In genomic region chr8:57530666-57531349, GRCm38 (mm10) we compare ENCODE assay signal across 9 mouse cellular contexts. TPM values are rescaled to one million over a fixed set of nuclear protein-coding genes. Genes with fewer than 3 reads are reported as not detected.
A peak's percentile ranks its signal among the peaks of the same experiment; 100 is the strongest.
DNase-seq lines count a peak whose midpoint lies in the region; ATAC-seq and TF ChIP-seq lines count a peak whose summit lies in the region.
"Had no signal": no experiment of that assay in that cellular context is flagged by ENCODE, and none has a peak within 500 bp of the region (broad histone marks: within the 10 kb centered on the region; RNA-seq: fewer than 3 reads in every experiment).

No protein-coding gene starts in this region.

- no peaks in the 10 kb centered on the region for H3K36me3 ChIP-seq in forebrain, embryonic 11.5 days (ENCODE audit: control insufficient read depth, insufficient read depth, low read length)
- H3K36me3 ChIP-seq in heart, embryonic 15.5 days, result no peaks in the 10 kb centered on the region
- peaks cover 1% of the 10 kb centered on the region for H3K36me3 ChIP-seq in neural tube, embryonic 14.5 days (ENCODE audit: control insufficient read depth, insufficient read depth, low read length)
- no peaks in the 10 kb centered on the region for H3K36me3 ChIP-seq in testis, adult 2 months (ENCODE audit: control insufficient read depth, insufficient read depth, low read length)

- no peaks in the 10 kb centered on the region for H3K9me3 ChIP-seq in forebrain, embryonic 11.5 days (ENCODE audit: control insufficient read depth, low read length)
- no peaks in the 10 kb centered on the region for H3K9me3 ChIP-seq in heart, embryonic 15.5 days (replicated peaks)
- H3K9me3 ChIP-seq in neural tube, embryonic 14.5 days (ENCODE audit: control insufficient read depth, low read length), result no peaks in the 10 kb centered on the region

- WGBS in forebrain, embryonic 11.5 days, result 32% methylated on average over 15 of the region's 15 CpGs
- 20% methylated on average over 15 of the region's 15 CpGs for WGBS in heart, embryonic 15.5 days
- 44% methylated on average over 15 of the region's 15 CpGs for WGBS in neural tube, embryonic 14.5 days

- H3K4me1 ChIP-seq in forebrain, embryonic 11.5 days (replicated peaks; ENCODE audit: control insufficient read depth, insufficient read depth, low read length), result no peaks in the 10 kb centered on the region
- peaks cover 8% of the 10 kb centered on the region for H3K4me1 ChIP-seq in heart, embryonic 15.5 days (replicated peaks)
- no peaks in the 10 kb centered on the region for H3K4me1 ChIP-seq in neural tube, embryonic 14.5 days (ENCODE audit: control insufficient read depth, insufficient read depth, low read length)
- no peaks in the 10 kb centered on the region for H3K4me1 ChIP-seq in testis, adult 2 months (ENCODE audit: control insufficient read depth, insufficient read depth, low read length)

- H3K27ac ChIP-seq in forebrain, embryonic 11.5 days (ENCODE audit: low read depth, low read length), result no peak overlapping the region
- H3K27ac ChIP-seq in heart, embryonic 15.5 days, result peak overlapping the region; percentile 56
- H3K27ac ChIP-seq in neural tube, embryonic 14.5 days (ENCODE audit: low read depth, low read length), result no peak overlapping the region
- H3K27ac ChIP-seq in testis, adult 2 months (ENCODE audit: control insufficient read depth, insufficient read depth, low read depth, low read length), result no peak overlapping the region; the same call in 1 of the 2 replicates

- no peak overlapping the region for H3K9ac ChIP-seq in forebrain, embryonic 11.5 days (ENCODE audit: low read length)
- no peak overlapping the region; the same call in 1 of the 2 replicates for H3K9ac ChIP-seq in heart, embryonic 15.5 days
- no peak overlapping the region for H3K9ac ChIP-seq in neural tube, embryonic 14.5 days (replicated peaks; ENCODE audit: low read depth, low read length)

- H3K4me3 ChIP-seq in forebrain, embryonic 11.5 days (ENCODE audit: low read depth, low read length), result no peak overlapping the region
- H3K4me3 ChIP-seq in heart, embryonic 15.5 days, result peak overlapping the region; percentile 29
- no peak overlapping the region for H3K4me3 ChIP-seq in neural tube, embryonic 14.5 days (ENCODE audit: low read depth, low read length)
- no peak overlapping the region for H3K4me3 ChIP-seq in testis, adult 2 months (ENCODE audit: control insufficient read depth, low read depth, low read length)
- H3K4me3 ChIP-seq: megakaryocyte, embryonic 14.5 days had no signal

- no peaks in the 10 kb centered on the region for H3K27me3 ChIP-seq in forebrain, embryonic 11.5 days (ENCODE audit: control insufficient read depth, insufficient read depth, low read length)
- no peaks in the 10 kb centered on the region for H3K27me3 ChIP-seq in heart, embryonic 15.5 days
- H3K27me3 ChIP-seq in neural tube, embryonic 14.5 days (ENCODE audit: control insufficient read depth, insufficient read depth, low read length), result no peaks in the 10 kb centered on the region
- H3K27me3 ChIP-seq in testis, adult 2 months (ENCODE audit: control insufficient read depth, insufficient read depth, low read length), result no peaks in the 10 kb centered on the region
- H3K27me3 ChIP-seq: megakaryocyte, embryonic 14.5 days had no signal

- no peak overlapping the region for H3K4me2 ChIP-seq in forebrain, embryonic 11.5 days (ENCODE audit: low read depth, low read length, severe bottlenecking)
- peak overlapping the region; percentile 58 for H3K4me2 ChIP-seq in heart, embryonic 15.5 days
- H3K4me2 ChIP-seq in neural tube, embryonic 14.5 days (ENCODE audit: low read depth, low read length), result no peak overlapping the region

- TF ChIP-seq CTCF in testis, adult 2 months (IDR thresholded peaks at IDR 0.05; ENCODE audit: control insufficient read depth, insufficient read depth, insufficient replicate concordance, low read depth, low read length), result peak; percentile 34; the same call in 1 of the 2 replicates

- TF ChIP-seq POLR2A in testis, adult 2 months (IDR thresholded peaks at IDR 0.05; ENCODE audit: control insufficient read depth, low read depth, low read length), result no peak

- DNase-seq in ES-CJ7 (ENCODE audit: low read depth, low spot score), result peak; percentile 93
- peak; percentile 56 for DNase-seq in c-Kit-negative CD71-positive TER-119-positive erythroid progenitor cells, embryonic 14.5 days (ENCODE audit: low read depth, low spot score)
- DNase-seq in forebrain, embryonic 11.5 days (ENCODE audit: low spot score), result peak; percentile 86
- DNase-seq in kidney, postnatal 14 days, result peak; percentile 88
- peak; percentile 85 to 90 for DNase-seq in lung, adult 18-20 months

- ATAC-seq in forebrain, embryonic 11.5 days (replicated peaks; ENCODE audit: low FRiP score), result peak; percentile 34; the same call in 1 of the 2 replicates
- peak; percentile 45 for ATAC-seq in heart, embryonic 15.5 days (replicated peaks; ENCODE audit: insufficient number of reproducible peaks, insufficient read depth, low FRiP score, low read depth)
- ATAC-seq in neural tube, embryonic 14.5 days (ENCODE audit: low read depth), result peak; percentile 68; the same call in 1 of the 2 replicates

RNA-seq across cellular contexts. Expression of gene Hmgb2, which starts 19.1 kb away (rescaled TPM):
- 626 and 749 TPM in 2 replicates for polyA plus RNA-seq in forebrain, embryonic 11.5 days (2014; fragmentation: Nextera tagmentation; extraction: Ambion mirVana)
- polyA plus RNA-seq in heart, embryonic 15.5 days (2015; fragmentation: Nextera tagmentation; extraction: Ambion mirVana), result 181 and 273 TPM in 2 replicates
- 24.7 and 52.8 TPM in 2 replicates for polyA plus RNA-seq in neural tube, embryonic 14.5 days (2014; fragmentation: Nextera tagmentation; extraction: Ambion mirVana)
- 16.3 and 22.0 TPM in 2 replicates for polyA plus RNA-seq in testis, adult 2 months (2012; rRNA removed)

RNA-seq across cellular contexts. Expression of gene Sap30, which starts 43.1 kb away (rescaled TPM):
- polyA plus RNA-seq in forebrain, embryonic 11.5 days (2014; fragmentation: Nextera tagmentation; extraction: Ambion mirVana), result 131 and 140 TPM in 2 replicates
- 46.6 and 46.9 TPM in 2 replicates for polyA plus RNA-seq in heart, embryonic 15.5 days (2015; fragmentation: Nextera tagmentation; extraction: Ambion mirVana)
- 25.5 and 32.1 TPM in 2 replicates for polyA plus RNA-seq in neural tube, embryonic 14.5 days (2014; fragmentation: Nextera tagmentation; extraction: Ambion mirVana)
- 10.5 and 12.9 TPM in 2 replicates for polyA plus RNA-seq in testis, adult 2 months (2012; rRNA removed)
